Mouse (Mus musculus) ovary, adult 18-20 months (tissue): Measurements from ENCODE around the gene Abcd2.

Experiments used
- DNase-seq: peaks from one replicate; pipeline ENCODE4 v3.0.0; 2022; ENCODE audit warnings: low spot score, mixed read lengths

The Abcd2 gene

GRCm38 (mm10) chr15:91161153-91161552 lies 30.4 kb downstream of the Abcd2 start:
- no peak for DNase-seq

GRCm38 (mm10) chr15:91153311-91153710 lies 38.3 kb downstream of the Abcd2 start:
- no peak for DNase-seq

- DNase-seq = no peak
Observed at GRCm38 (mm10) chr15:91152592-91152991, 39.0 kb downstream of the Abcd2 start.

GRCm38 (mm10) chr15:91124584-91124983 lies 67.0 kb downstream of the Abcd2 start:
- no peak for DNase-seq

- DNase-seq = no peak
Observed at GRCm38 (mm10) chr15:91112555-91113209, 78.9 kb downstream of the Abcd2 start.

GRCm38 (mm10) chr15:91108102-91108659 lies 83.4 kb downstream of the Abcd2 start:
- no peak for DNase-seq

- DNase-seq = no peak
Observed at GRCm38 (mm10) chr15:91104934-91105333, 86.7 kb downstream of the Abcd2 start.

GRCm38 (mm10) chr15:91104276-91104675 lies 87.3 kb downstream of the Abcd2 start:
- DNase-seq = no peak

GRCm38 (mm10) chr15:91103814-91104213 lies 87.8 kb downstream of the Abcd2 start:
- DNase-seq = no peak

GRCm38 (mm10) chr15:91103305-91103704 lies 88.3 kb downstream of the Abcd2 start:
- no peak for DNase-seq

GRCm38 (mm10) chr15:91096606-91097005 lies 95.0 kb downstream of the Abcd2 start:
- no peak for DNase-seq
